Mouse (Mus musculus): ENCODE data around the gene Ppp4r1. TPM values are rescaled to one million over a fixed set of nuclear protein-coding genes. Genes with fewer than 3 reads are reported as not detected.

The Ppp4r1 gene
- total RNA-seq, 2 experiments from 2014 or later, result 23.8 to 28.5 TPM

GRCm38 (mm10) chr17:65884061-65884669 is 101.8 kb downstream of the Ppp4r1 start:
- intact Hi-C loops (cut with DNase I), result loop anchor here (5.0 kb wide), 1 partner anchor 68 kb away; the partner anchor contains the start of gene Twsg1
- DNase-seq, result peak; percentile 27 to 32

- intact Hi-C loops (cut with DNase I), result loop anchor here (5.0 kb wide), 1 partner anchor 67 kb away; the partner anchor contains the start of gene Twsg1
These were observed 102.5 kb downstream of the Ppp4r1 start for GRCm38 (mm10) chr17:65884691-65885397.

GRCm38 (mm10) chr17:65885398-65885696 is 103.0 kb downstream of the Ppp4r1 start:
- intact Hi-C loops (cut with DNase I), result no loop called here

More at GRCm38 (mm10) chr17:65884691-65885397, 102.5 kb downstream of the Ppp4r1 start:
- DNase-seq, result peak; percentile 96 to 99

GRCm38 (mm10) chr17:65885697-65886529 is 103.5 kb downstream of the Ppp4r1 start, which contains the start of gene Ralbp1:
Gene Ralbp1, minus strand, starts transcription at chr17:65885798.
- DNase-seq, result no peak
- intact Hi-C loops (cut with DNase I), result no loop called here

More at GRCm38 (mm10) chr17:65885398-65885696, 103.0 kb downstream of the Ppp4r1 start:
- DNase-seq, result no peak

GRCm38 (mm10) chr17:65886571-65886970 is 104.2 kb downstream of the Ppp4r1 start:
- no peak for DNase-seq
- intact Hi-C loops (cut with DNase I), result no loop called here

GRCm38 (mm10) chr17:65889476-65889875 is 107.1 kb downstream of the Ppp4r1 start:
- intact Hi-C loops (cut with DNase I), result no loop called here
- peak in 1 of 2 experiments; percentile 14 for DNase-seq

Other genes starting within 250 kb of the Ppp4r1 start
- gene Tmem232, start 241.8 kb upstream of the Ppp4r1 start, total RNA-seq (2021), result 10 to 100 TPM; 13.9 to 17.0 TPM
- 100 to 1,000 TPM; 125 to 128 TPM for gene Vapa, start 169.0 kb upstream of the Ppp4r1 start, total RNA-seq (2021)
- gene Txndc2, start 140.4 kb upstream of the Ppp4r1 start, total RNA-seq (2021), result not detected
- gene Rab31, start 9.8 kb upstream of the Ppp4r1 start, total RNA-seq (2021), result 1 to 10 TPM; 4.7 to 5.5 TPM
- gene Ralbp1, start 103.2 kb downstream of the Ppp4r1 start, total RNA-seq (2021), result 10 to 100 TPM; 18.6 to 20.6 TPM
- gene Twsg1, start 168.7 kb downstream of the Ppp4r1 start, total RNA-seq (2021), result 10 to 100 TPM; 21.8 to 23.6 TPM

Measured in gastrocnemius, postnatal 36 days (tissue).